Mouse (Mus musculus): ENCODE measurements around the gene Cd300lg.

Cd300lg gene

GRCm38 (mm10) chr11:102052697-102053096, 11.4 kb downstream of the Cd300lg start:
- no peak for DNase-seq

GRCm38 (mm10) chr11:102053183-102053582, 11.9 kb downstream of the Cd300lg start:
- no peak for DNase-seq

- DNase-seq: peak; percentile 74
Measured at GRCm38 (mm10) chr11:102053847-102054246, 12.5 kb downstream of the Cd300lg start.

GRCm38 (mm10) chr11:102061236-102061940, 20.1 kb downstream of the Cd300lg start:
- DNase-seq: peak; percentile 85

- no peak for DNase-seq
Measured at GRCm38 (mm10) chr11:102061941-102062473, 20.7 kb downstream of the Cd300lg start.

- DNase-seq: no peak
Measured at GRCm38 (mm10) chr11:102063076-102063475, 21.8 kb downstream of the Cd300lg start.

GRCm38 (mm10) chr11:102068969-102069368, 27.7 kb downstream of the Cd300lg start:
- DNase-seq: no peak

GRCm38 (mm10) chr11:102069633-102070032, 28.3 kb downstream of the Cd300lg start:
- no peak for DNase-seq

- DNase-seq: no peak
Measured at GRCm38 (mm10) chr11:102070426-102070825, 29.1 kb downstream of the Cd300lg start.

- no peak for DNase-seq
Measured at GRCm38 (mm10) chr11:102072729-102073128, 31.4 kb downstream of the Cd300lg start.

GRCm38 (mm10) chr11:102073722-102074121, 32.4 kb downstream of the Cd300lg start:
- DNase-seq: no peak

- no peak for DNase-seq
Measured at GRCm38 (mm10) chr11:102082322-102082721, 41.0 kb downstream of the Cd300lg start.

GRCm38 (mm10) chr11:102083193-102083592, 41.9 kb downstream of the Cd300lg start:
- no peak for DNase-seq

GRCm38 (mm10) chr11:102084159-102084558, 42.9 kb downstream of the Cd300lg start:
- no peak for DNase-seq

- no peak for DNase-seq
Measured at GRCm38 (mm10) chr11:102086331-102086730, 45.0 kb downstream of the Cd300lg start.

GRCm38 (mm10) chr11:102087081-102087751, 45.9 kb downstream of the Cd300lg start:
- DNase-seq: peak; percentile 67

GRCm38 (mm10) chr11:102087931-102088898, 46.9 kb downstream of the Cd300lg start, which contains the start of gene Mpp2:
Gene Mpp2 (minus strand): TSS chr11:102088515.
- peak; percentile 66 for DNase-seq

- peak; percentile 69 for DNase-seq
Measured at GRCm38 (mm10) chr11:102089088-102089808, 47.9 kb downstream of the Cd300lg start.

- DNase-seq: no peak
Measured at GRCm38 (mm10) chr11:102095676-102096075, 54.4 kb downstream of the Cd300lg start.

- no peak for DNase-seq
Measured at GRCm38 (mm10) chr11:102096446-102096845, 55.1 kb downstream of the Cd300lg start.

GRCm38 (mm10) chr11:102096887-102097391, 55.6 kb downstream of the Cd300lg start:
- DNase-seq: peak; percentile 59

- no peak for DNase-seq
Measured at GRCm38 (mm10) chr11:102101219-102101618, 59.9 kb downstream of the Cd300lg start, which contains the start of gene Ppy. Gene Ppy (minus strand): TSS chr11:102101319.

All from cerebellum, adult 8-10 months (tissue).